Mouse (Mus musculus): ENCODE measurements at regions not wholly inside any gene's neighbourhood (a gene's known extent, or its start where the extent isn't known, plus 50 kb on each side); places are given as distances from the start of the nearest gene placed in this dataset.

DNA sequence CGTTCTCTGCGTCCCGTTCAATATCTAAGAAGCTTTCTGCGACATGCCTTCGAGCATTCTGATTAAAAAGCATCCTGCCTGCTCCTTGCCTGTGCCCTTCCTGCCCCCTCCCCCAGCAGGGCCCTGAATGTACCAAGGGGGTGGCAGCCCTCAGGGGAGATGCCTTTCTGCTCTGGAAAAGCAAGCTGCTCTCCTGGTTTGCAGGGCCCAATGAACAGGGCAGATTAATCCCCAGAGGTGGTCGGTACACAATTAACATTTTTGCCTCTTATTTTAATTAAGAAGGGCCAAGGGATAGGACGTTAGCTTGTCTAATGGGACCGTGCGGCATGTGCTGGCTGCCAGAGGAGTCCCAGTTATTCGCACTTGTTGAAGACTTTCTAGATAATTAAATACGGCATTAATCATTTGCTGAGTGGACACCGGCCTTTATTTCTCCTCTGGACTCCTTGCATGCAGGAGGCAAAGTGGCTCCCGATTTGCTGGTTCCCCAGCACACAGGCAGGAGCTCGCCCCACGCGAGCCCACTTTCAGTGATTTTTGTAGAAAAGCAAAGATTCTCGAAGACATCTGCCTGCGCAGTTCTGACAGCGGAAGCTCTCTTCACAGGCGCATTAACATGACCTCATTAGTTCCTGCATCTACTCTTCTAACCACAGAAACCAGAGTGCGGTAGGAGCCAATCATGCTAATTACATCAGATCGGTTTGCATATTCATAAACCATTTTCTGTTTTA is 336.8 kb upstream of the 4930535I16Rik start:
- DNase-seq (ENCODE audit: low read depth, low spot score) = peak; percentile 53

DNA sequence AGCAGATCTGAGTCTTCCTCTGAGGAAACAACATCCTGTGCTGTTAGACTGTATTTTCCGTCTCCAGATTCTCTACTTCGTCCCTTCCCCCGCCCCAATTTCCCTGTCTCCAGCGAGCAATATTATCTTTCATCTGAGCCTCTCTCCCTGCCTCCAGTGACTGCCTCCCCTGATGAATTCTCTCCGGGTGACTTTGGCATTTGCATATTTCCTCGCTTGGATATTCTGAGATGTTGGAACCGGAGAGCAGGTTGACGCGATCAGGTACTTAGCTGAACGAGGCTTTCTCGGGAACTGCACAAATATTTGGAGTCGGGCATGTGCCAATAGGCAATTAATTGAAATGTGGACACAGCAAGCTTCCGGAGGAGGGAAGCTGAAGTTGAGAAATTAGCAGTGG is 323.8 kb upstream of the 4930535I16Rik start:
- no peak for DNase-seq (ENCODE audit: low read depth, low spot score)

- DNase-seq (ENCODE audit: low read depth, low spot score) = peak; percentile 33
Measured at GRCm38 (mm10) chr4:124236476-124236875, 318.7 kb upstream of the 4930535I16Rik start.

- peak; percentile 88 for DNase-seq (ENCODE audit: low read depth, low spot score)
Measured at GRCm38 (mm10) chr4:124228537-124228936, 310.7 kb upstream of the 4930535I16Rik start.

- DNase-seq (ENCODE audit: low read depth, low spot score) = no peak
Measured at GRCm38 (mm10) chr4:124223646-124224500, 306.1 kb upstream of the 4930535I16Rik start.

DNA sequence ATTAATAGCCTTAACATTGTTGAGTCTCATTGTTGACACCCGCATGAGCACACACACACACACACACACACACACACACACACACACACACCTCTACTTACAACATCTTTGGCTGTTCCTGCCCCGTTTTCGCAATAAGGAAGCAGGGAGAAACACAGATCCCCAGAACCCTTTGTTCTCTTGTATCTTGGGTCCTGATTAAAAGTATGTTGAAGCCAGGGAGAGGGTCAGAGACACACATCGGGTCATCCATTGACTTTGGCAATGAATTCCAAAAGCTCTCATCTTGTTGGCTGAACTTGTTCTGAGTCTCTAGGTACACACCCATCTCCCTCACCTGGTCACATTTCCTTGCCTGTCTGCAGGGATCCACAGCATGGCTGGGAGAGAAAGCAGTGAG is 303.9 kb upstream of the 4930535I16Rik start:
- no peak for DNase-seq (ENCODE audit: low read depth, low spot score)

DNA sequence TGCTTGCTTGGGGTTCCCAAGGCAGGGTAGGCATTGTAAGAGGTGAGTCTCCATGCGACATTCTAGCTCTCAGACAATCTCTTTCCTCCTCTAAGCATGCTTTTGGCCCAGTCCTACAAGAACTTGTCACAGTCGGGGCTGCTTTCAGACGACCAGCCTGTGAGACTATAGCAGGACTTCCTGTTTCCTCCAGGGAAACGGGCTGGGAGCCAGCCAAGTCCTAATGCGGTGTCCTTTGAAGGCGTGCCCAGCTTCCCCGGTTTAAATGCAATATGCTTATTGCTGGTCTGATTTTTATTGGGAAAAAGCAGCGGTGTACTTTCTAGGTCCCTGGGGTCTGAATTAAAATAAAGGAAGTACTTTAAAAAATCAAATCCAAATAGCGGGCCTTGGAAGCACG is 299.4 kb upstream of the 4930535I16Rik start:
- no peak for DNase-seq (ENCODE audit: low read depth, low spot score)

GRCm38 (mm10) chr4:124216351-124216750 is 298.5 kb upstream of the 4930535I16Rik start:
- DNase-seq (ENCODE audit: low read depth, low spot score) = no peak

DNA sequence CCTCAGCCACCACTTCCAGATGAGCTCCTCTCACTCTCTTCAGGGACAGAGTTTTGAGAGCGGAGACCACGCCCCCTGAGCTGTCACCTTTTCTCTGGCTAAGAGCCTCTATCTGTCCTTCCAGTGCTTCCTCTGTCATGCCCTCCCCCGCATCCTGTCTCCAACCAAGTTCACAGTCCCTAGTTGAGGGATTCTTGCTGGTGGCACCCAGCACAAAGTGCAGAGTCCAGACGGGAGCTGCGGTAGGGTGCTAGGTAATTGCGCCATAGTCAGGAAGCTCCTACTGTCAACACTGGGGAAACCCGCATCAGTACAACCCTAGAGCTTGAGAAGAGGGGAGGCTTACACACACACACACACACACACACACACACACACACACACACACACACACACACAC is 297.3 kb upstream of the 4930535I16Rik start:
- DNase-seq (ENCODE audit: low read depth, low spot score) = no peak

- peak; percentile 78 for DNase-seq (ENCODE audit: low read depth, low spot score)
Measured at GRCm38 (mm10) chr4:124210103-124210502, 292.3 kb upstream of the 4930535I16Rik start.

- peak; percentile 82 for DNase-seq (ENCODE audit: low read depth, low spot score)
Measured at GRCm38 (mm10) chr4:124206480-124206879, 288.7 kb upstream of the 4930535I16Rik start.

DNA sequence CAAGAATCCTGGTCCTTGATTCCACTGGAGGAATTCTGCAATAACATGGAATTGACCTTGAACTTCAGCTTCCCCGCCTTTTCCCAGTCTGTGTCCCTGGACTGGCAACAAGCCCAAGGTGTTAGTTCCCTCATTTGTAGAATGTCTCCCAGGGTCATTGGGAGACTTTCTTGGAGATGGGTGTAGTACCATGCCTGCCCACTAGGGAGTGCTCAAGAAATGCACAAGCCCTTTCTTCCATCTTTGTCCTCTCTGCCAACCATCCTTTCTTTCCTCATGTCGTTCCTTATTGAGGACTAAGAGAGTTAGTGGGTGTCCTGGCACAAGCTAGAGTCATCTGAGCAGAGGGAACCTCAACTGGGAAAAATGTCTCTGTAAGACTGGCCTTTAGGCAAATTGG is 285.9 kb upstream of the 4930535I16Rik start:
- no peak for DNase-seq (ENCODE audit: low read depth, low spot score)

DNA sequence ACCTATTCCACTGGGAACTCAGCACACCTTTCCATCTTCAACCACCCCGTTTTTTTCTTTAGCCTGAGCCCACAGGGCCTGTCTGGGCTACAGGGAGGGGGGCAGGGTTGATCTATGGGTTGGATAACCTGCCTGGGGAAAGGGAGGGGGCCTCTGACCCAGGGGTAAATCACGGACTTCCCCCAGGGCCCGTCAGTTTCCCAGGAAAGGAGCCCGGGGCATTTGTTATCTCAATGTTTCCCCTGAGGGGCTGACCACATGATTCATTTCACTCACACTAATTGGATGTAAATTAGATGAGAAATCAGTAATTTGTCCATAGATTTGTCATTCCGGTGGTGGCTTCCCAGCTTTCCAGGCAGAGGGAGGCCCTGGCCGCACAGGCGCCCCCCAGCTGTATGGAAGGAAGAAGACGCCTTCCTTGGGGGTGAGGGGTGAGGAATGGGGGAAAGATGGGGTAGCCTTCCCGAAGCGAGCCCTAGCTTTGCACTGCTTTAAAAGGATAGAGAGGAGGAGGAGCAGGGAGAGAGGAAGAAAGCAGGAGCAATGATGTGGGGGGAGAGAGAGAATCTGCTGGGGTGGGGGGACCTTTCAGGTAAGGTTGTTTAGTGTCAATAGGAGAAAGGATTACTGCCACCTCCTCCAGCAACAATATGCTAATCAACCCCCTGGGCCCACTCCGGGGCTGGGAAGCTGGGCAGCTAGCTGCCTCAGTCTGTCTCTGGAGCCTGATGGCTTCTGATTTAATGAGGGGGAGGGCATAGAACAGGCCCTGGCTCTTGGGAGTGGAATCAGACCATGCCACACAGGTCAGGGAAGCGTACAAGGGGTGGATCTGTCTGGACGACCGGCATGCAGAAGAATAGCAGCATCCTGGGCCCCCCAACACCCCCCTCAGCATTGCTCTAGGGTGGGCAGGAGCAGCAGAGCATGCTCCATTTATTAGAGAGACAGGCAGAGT is 282.3 kb upstream of the 4930535I16Rik start:
- DNase-seq (ENCODE audit: low read depth, low spot score) = no peak

GRCm38 (mm10) chr4:124198832-124199231 is 281.0 kb upstream of the 4930535I16Rik start:
- peak; percentile 77 for DNase-seq (ENCODE audit: low read depth, low spot score)

- DNase-seq (ENCODE audit: low read depth, low spot score) = no peak
Measured at GRCm38 (mm10) chr4:124196711-124197110, 278.9 kb upstream of the 4930535I16Rik start.

- DNase-seq (ENCODE audit: low read depth, low spot score) = peak; percentile 33
Measured at GRCm38 (mm10) chr4:124193059-124193721, 275.4 kb upstream of the 4930535I16Rik start.

GRCm38 (mm10) chr4:124190775-124191174 is 273.0 kb upstream of the 4930535I16Rik start:
- DNase-seq (ENCODE audit: low read depth, low spot score) = no peak

DNA sequence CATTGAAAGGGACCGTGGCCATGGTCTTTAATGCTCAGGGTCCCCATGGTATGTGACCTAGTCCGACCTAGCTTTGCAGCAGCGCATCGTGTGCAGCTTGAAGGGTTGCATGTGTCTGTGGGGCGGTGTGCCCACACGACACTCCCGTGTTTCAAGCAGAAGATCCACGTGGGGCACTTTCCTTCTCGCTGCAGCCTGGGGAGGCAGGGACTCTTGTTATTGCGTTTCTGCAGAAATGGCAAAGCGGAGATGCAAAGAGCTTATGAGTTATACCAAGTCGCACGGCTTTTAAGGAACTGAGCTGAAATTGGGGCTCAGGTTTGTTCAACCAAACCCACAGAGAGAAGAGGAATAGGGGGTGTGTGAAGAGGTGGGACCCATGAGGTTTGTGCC is 272.2 kb upstream of the 4930535I16Rik start:
- DNase-seq (ENCODE audit: low read depth, low spot score) = peak; percentile 72

DNA sequence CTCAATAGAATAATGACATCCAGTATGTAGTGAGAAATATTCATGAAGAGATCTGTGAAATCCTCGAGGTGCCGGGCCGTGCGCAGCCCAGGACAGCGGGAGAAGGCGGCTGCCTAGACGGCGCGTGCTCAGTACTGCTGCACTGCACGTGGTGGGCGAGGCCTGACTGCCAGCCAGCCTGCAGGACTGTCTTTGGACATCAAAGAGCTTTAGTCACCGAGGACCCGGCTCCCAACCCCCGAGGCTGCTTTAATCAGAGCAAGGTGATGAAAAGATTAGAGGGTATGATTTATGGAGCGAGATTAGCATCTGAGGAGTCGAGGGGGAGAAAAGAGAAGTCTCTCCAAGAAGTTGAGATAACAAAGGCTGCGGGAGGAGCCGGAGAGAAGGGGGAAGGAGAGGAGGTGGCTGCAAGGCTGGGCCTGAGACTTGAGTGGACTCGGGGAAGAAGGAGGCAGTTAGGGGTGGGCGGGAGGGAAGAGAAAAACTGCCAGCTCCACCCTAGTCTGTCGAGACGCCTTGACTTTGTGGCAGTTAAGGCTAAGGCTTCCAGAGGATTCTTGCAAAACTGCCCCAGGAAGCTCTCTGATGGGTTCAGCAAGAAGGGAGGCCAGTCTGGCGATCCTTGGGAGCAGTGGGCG is 271.6 kb upstream of the 4930535I16Rik start:
- DNase-seq (ENCODE audit: low read depth, low spot score) = peak; percentile 55

DNA sequence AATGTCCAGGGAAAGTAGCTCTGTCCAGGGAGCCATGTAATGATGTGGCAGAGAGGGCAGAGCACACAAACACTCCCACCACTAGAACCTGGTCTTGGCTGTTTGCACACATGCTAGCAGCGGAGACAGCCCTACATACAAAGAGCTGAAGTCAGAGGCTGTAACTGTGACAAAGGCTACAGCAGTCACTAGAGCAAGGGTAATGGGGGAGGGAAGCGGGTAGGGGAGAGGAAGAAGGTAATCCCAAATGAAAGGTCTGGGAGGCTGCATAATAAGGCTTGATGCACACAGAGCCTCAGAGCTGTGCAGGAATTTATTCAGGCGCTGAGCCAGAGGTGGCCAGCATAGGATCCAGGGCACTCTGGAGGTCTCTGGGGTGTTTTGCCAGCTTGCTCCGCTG is 269.3 kb upstream of the 4930535I16Rik start:
- DNase-seq (ENCODE audit: low read depth, low spot score) = no peak

DNA sequence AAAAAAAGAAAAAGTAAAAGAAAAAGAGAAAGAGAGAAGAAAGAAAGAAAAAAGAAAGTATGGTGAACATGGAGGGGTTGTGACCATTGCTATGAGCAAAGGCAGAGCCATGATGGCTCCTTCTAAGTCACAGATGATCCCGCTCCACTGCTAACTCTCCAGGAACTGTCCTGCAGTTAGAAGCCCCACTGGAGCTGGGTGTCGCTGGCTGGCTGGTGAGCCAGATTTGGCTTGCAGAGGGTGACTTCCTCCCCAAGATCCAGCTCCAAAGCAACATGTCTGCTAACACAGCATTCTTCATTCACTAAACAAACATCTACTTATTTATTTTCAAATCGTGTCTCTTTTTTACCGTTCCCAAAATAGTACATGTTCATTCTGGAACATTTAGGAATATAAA is 263.5 kb upstream of the 4930535I16Rik start:
- no peak for DNase-seq (ENCODE audit: low read depth, low spot score)
